Mouse (Mus musculus) olfactory bulb, adult 2 months (tissue): ENCODE measurements around the gene Emilin3.

Experiments used
- CTCF ChIP-seq: fragments of 200-500 bp; IDR thresholded peaks from 2 replicates; pipeline ENCODE4 v1.5.1; 2012; ENCODE audit warnings: low read depth, mild to moderate bottlenecking, low read length, moderate library complexity; ENCODE audit not compliant: insufficient read depth
- POLR2A ChIP-seq: fragments of 200-500 bp; IDR thresholded peaks from 2 replicates; pipeline ENCODE4 v1.6.1; 2012; ENCODE audit warnings: mild to moderate bottlenecking, low read depth, low read length, moderate library complexity; ENCODE audit not compliant: insufficient read depth

- TF ChIP-seq CTCF: no peak; the same call in 1 of the 2 replicates
- TF ChIP-seq POLR2A: no peak
These were observed 3.5 kb downstream of the Emilin3 start for GRCm38 (mm10) chr2:160908607-160909006.
